Mouse (Mus musculus) hindbrain, embryonic 11.5 days (tissue): ENCODE measurements around the gene Riox1. TPM values are rescaled to one million over a fixed set of nuclear protein-coding genes. Genes with fewer than 3 reads are reported as not detected.
A peak's percentile ranks its signal among the peaks of the same experiment; 100 is the strongest.

Source experiments
- ATAC-seq: fragments of 200-750 bp; cut with Nextera tagmentation; 2 replicates; pipeline ENCODE4 v1.8.0; 2017; ENCODE audit warnings: mild to moderate bottlenecking, moderate TSS enrichment, moderate library complexity; ENCODE audit not compliant: low FRiP score
- DNase-seq: peaks from one replicate; pipeline ENCODE4 v3.0.0-alpha.2; 2015; ENCODE audit warnings: low spot score
- H3K27ac ChIP-seq: fragments of 300-500 bp; sonication (generic); 2 replicates; pipeline ENCODE4 v1.5.1; 2014; ENCODE audit warnings: mild to moderate bottlenecking, low read depth, low read length
- H3K27me3 ChIP-seq: fragments of 300-500 bp; sonication (generic); 2 replicates; pipeline ENCODE4 v1.6.1; 2014; ENCODE audit warnings: mild to moderate bottlenecking, low read length, moderate library complexity, mixed read lengths; ENCODE audit not compliant: control insufficient read depth, insufficient read depth
- H3K36me3 ChIP-seq: fragments of 300-500 bp; sonication (generic); 2 replicates; pipeline ENCODE4 v1.6.1; 2014; ENCODE audit warnings: mild to moderate bottlenecking, low read length, moderate library complexity, mixed read lengths; ENCODE audit not compliant: control insufficient read depth, insufficient read depth
- H3K4me1 ChIP-seq: fragments of 300-500 bp; sonication (generic); replicated peaks from 2 replicates; pipeline ENCODE4 v1.6.1; 2014; ENCODE audit warnings: low read length, mixed read lengths; ENCODE audit not compliant: control insufficient read depth, insufficient read depth
- H3K4me2 ChIP-seq: fragments of 300-500 bp; sonication (generic); replicated peaks from 2 replicates; pipeline ENCODE4 v1.6.1; 2014; ENCODE audit warnings: mild to moderate bottlenecking, low read depth, low read length
- H3K4me3 ChIP-seq: fragments of 300-500 bp; sonication (generic); 2 replicates; pipeline ENCODE4 v1.5.1; 2014; ENCODE audit warnings: low read depth, low read length
- H3K9ac ChIP-seq: fragments of 300-500 bp; sonication (generic); 2 replicates; pipeline ENCODE4 v1.6.1; 2014; ENCODE audit warnings: low read depth, low read length
- H3K9me3 ChIP-seq: fragments of 300-500 bp; sonication (generic); 2 replicates; pipeline ENCODE4 v1.6.1; 2016; ENCODE audit warnings: low read length; ENCODE audit not compliant: control insufficient read depth
- WGBS: fragments of 180-500 bp; shearing (Covaris S2); extraction: QIAGEN DNeasy Blood & Tissue Kit; methylation state at CpG from one replicate; pipeline ENCODE4 v1.1.7; 2014; 5-methylcytosine and 5-hydroxymethylcytosine counted together
- polyA plus RNA-seq: library from polyadenylated mRNA; unstranded; fragments of >200 nt; fragmentation: Nextera tagmentation; extraction: Ambion mirVana; gene quantifications from 2 replicates; pipeline ENCODE4 v1.2.1, GENCODE M21; 2014

Gene Riox1
- polyA plus RNA-seq, result 14.9 and 15.0 TPM in 2 replicates

DNA sequence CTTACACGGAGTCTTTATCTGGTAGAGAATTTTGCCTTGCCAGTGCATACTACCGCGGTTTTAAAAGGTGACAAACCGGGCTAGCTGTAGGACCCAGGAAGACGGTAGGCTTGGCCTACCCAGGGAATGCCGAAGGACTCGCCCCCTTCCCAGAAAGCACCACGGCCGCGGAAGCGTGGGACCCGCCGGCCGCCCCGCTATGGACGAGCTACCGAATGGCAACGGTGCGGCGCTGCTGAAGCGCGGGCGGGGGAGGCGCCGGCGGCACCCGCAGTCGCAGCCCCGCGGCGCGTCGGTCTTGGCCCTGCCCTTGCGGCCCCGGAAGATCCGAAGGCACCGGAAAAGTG, at the start of gene Riox1:
Riox1 (plus strand) TSS at position 116 of the 347 bp plus-strand sequence.
- Histone ChIP-seq H3K36me3 (no peaks in the 10 kb centered on the region; the same call in 1 of the 2 replicates), H3K4me3 (peak within 1 kb of the TSS; percentile 90), H3K27ac (peak within 1 kb of the TSS; percentile 74), H3K27me3 (no peaks in the 10 kb centered on the region), H3K4me2 (peak within 1 kb of the TSS; percentile 95), H3K9ac (peak within 1 kb of the TSS; percentile 84), H3K4me1 (peaks cover 10% of the 10 kb centered on the region; the same call in 1 of the 2 replicates), H3K9me3 (no peaks in the 10 kb centered on the region)
- under 1% methylated on average over 33 of the region's 37 CpGs for WGBS
- ATAC-seq (peak; percentile 93), DNase-seq (peak; percentile 89)

DNA sequence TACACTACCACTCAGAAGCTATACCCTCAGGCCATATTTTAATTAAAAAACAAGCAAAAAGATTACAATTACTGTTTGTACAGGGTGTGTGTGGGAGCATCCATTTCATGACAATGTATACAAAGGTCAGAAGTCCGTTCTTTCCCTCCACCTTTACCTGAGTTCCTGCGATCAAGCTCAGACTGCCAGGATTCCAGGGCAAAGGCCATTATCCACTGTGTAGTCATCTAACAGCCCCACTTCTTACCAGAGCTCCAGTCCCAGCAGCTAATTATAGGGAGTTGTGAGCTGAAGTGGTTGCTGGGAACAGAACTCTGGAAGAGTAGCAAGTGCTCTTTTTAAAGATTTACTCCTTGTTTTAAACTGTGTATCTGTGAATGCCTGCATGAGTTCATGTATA, 40.0 kb upstream of the Riox1 start:
- no peak overlapping the region for H3K4me3 ChIP-seq
- H3K9me3 ChIP-seq, result no peaks in the 10 kb centered on the region
- no peaks in the 10 kb centered on the region for H3K27me3 ChIP-seq
- no peak overlapping the region for H3K9ac ChIP-seq
- DNase-seq (no peak), ATAC-seq (no peak)
- H3K4me2 ChIP-seq, result no peak overlapping the region
- no peaks in the 10 kb centered on the region for H3K36me3 ChIP-seq
- no peaks in the 10 kb centered on the region for H3K4me1 ChIP-seq
- WGBS, result 95% methylated on average over 2 of the region's 2 CpGs
- H3K27ac ChIP-seq, result no peak overlapping the region

DNA sequence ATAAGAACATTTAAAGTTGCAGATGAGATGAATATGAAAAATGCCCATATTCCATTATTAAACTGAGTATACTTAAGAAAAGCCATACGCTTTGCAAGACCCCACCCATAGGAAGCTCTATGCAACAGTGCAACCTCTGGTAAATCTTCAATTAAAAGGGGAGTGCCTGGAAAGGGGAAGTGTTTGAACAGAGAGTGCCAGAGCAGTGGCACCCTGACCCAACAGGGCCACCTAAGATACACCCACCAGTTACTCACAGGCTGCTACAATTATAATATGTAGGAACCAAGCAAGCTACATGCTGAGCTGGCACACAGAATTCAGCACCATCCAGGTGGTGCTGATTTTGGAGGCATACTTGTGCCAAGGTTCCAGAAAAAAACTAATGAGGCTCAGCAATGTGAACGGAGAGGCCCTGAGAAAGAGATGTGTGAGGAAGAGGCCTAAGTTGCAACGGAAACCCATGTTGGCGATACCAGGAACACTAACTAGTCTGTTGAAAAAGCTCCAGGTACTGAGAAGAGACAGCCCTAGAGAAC, 36.1 kb upstream of the Riox1 start:
- H3K27ac ChIP-seq, result no peak overlapping the region
- H3K36me3 ChIP-seq, result no peaks in the 10 kb centered on the region
- no peaks in the 10 kb centered on the region for H3K9me3 ChIP-seq
- no peaks in the 10 kb centered on the region for H3K27me3 ChIP-seq
- DNase-seq (no peak), ATAC-seq (no peak)
- no peak overlapping the region for H3K4me3 ChIP-seq
- H3K4me2 ChIP-seq, result no peak overlapping the region
- 93% methylated on average over 4 of the region's 4 CpGs for WGBS
- no peak overlapping the region for H3K9ac ChIP-seq
- H3K4me1 ChIP-seq, result no peaks in the 10 kb centered on the region

DNA sequence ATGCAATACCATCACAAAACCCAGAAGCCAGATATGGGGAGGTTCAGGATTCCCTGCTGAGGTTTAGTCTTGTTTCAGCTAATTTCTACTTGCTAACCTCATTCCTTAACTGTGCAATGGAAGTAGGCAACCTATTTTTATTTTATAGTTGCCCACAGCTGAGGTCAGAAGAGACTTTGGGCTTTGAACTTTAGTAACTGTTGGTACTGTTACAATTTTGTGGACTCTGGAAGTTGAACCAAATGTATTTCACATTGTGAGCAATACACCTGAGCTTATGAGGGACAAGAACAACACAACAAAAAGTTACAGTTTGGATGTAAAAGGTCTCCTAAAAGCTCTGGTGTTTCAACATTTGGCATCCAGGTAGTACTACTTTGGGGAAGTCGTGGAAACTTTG, 35.6 kb upstream of the Riox1 start:
- WGBS, result 92% methylated on average over 1 of the region's 1 CpGs
- no peak for ATAC-seq
- Histone ChIP-seq H3K4me3 (no peak overlapping the region), H3K9ac (no peak overlapping the region), H3K36me3 (no peaks in the 10 kb centered on the region), H3K4me2 (no peak overlapping the region), H3K4me1 (no peaks in the 10 kb centered on the region), H3K27me3 (no peaks in the 10 kb centered on the region), H3K27ac (no peak overlapping the region), H3K9me3 (no peaks in the 10 kb centered on the region)
- DNase-seq, result no peak

DNA sequence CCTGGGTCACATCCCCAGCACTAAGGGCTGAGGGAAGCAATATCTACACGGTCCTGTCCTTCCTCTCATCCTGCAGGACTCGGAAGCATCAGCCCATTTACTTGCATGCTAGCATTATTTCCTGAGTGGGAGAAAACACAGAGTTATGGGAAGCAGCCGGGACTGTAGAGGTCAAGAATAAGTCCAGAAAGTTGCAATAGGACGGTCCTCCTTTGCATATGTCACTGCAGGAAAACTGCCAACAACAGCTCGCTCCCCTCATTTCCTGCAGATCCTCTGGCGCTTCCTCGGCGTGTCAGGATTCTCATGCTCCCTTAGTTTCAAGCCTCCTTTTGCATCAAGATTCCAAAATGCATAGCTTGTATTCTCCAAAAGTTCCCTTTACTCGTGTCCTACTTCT, 33.5 kb upstream of the Riox1 start:
- ATAC-seq (no peak), DNase-seq (no peak)
- Histone ChIP-seq H3K4me2 (no peak overlapping the region), H3K9ac (no peak overlapping the region), H3K9me3 (no peaks in the 10 kb centered on the region), H3K4me1 (peaks cover 3% of the 10 kb centered on the region; the same call in 1 of the 2 replicates), H3K27me3 (no peaks in the 10 kb centered on the region), H3K27ac (no peak overlapping the region), H3K36me3 (no peaks in the 10 kb centered on the region), H3K4me3 (no peak overlapping the region)
- 86% methylated on average over 9 of the region's 9 CpGs for WGBS

DNA sequence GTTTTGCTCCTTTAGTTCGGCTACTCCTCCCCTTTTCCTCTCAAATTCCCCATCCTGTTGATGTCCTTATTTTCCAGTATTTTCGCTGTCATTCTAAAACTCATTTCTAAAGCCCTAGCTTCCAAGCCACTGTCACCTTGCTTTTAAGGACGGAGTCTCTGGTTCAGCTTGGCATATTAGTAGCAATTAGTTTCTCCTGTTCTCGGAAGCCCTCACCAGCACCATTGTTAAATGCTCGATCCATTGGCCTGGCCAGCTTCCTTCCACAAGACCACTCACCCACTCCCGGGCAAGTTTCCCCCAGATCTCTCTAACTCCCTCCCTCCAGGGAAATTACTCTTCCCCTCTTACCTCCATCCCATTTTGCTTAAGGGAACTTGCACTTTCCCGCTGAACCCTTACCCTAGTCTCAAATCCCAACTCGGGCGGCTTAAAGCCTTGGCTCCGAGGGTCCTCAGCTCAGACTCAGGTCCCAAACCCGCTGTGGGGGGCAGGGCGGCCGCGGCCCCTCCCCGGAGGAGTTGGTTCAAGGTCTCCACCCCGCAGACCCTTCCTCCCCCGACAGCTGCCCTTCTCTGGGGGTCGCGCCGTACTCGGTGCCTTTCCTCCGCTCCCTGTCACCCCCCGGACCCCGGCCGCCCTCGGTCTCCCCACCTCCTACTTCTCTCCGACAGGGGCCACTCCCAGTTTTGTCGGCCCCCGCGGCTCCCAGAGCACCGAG, 29.5 kb upstream of the Riox1 start:
- Histone ChIP-seq H3K9me3 (no peaks in the 10 kb centered on the region), H3K4me3 (peak overlapping the region; percentile 97), H3K27me3 (no peaks in the 10 kb centered on the region), H3K36me3 (no peaks in the 10 kb centered on the region), H3K4me2 (peak overlapping the region; percentile 76), H3K4me1 (peaks cover 5% of the 10 kb centered on the region; the same call in 1 of the 2 replicates), H3K9ac (peak overlapping the region; percentile 90), H3K27ac (peak overlapping the region; percentile 81)
- DNase-seq (peak; percentile 58), ATAC-seq (no peak)
- 1% methylated on average over 31 of the region's 31 CpGs for WGBS

DNA sequence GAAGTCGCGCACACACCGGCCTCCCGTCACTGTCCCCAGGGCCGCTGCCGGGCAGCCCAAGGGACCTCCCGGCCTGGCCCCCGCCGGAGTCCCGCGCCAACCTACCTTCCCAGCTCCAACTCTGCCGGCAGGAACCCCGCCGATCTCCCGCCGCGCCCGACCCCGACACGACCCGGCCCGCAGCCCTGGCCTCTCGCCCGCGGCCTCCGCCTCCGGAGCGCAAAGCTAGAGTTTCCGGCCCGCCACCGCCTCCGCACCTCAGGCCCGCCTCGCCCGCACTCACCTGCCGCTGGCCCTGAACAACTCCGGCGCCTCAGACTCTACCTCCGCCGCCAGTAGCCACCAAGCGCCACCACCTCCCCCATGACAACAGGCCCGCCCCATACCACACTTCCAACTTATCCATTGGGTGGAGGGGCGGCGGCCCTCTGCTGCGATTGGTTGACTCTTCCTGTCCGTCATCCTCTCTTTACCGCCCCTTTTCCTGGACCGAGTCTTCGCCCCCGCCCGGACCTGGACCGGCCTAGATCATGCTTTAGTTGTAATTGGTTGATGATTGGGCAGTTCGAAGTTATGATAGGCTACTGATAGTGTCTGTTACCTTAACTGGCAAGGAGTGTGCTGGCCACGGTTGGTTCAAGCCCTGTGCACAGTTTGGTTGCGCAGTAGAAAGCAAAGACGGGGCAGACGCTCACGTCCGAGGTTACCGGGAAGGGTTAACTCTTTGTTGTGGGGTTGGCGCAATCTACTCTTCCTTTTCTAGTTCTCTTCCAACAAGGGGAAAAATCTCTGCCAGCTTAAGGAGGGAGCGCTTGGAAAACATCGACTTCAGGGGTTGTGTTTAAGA, 28.6 kb upstream of the Riox1 start, which contains the start of gene Numb:
Numb (minus strand) TSS at position 400 of the 847 bp plus-strand sequence.
- WGBS, result under 1% methylated on average over 57 of the region's 63 CpGs
- Histone ChIP-seq H3K4me3 (peak within 1 kb of the TSS; percentile 97), H3K4me1 (peaks cover 5% of the 10 kb centered on the region; the same call in 1 of the 2 replicates), H3K36me3 (no peaks in the 10 kb centered on the region), H3K9me3 (no peaks in the 10 kb centered on the region), H3K27ac (peak within 1 kb of the TSS; percentile 81), H3K27me3 (no peaks in the 10 kb centered on the region), H3K9ac (peak within 1 kb of the TSS; percentile 90), H3K4me2 (peak within 1 kb of the TSS; percentile 76)
- peak; percentile 100 for ATAC-seq
- peak; percentile 98 for DNase-seq

DNA sequence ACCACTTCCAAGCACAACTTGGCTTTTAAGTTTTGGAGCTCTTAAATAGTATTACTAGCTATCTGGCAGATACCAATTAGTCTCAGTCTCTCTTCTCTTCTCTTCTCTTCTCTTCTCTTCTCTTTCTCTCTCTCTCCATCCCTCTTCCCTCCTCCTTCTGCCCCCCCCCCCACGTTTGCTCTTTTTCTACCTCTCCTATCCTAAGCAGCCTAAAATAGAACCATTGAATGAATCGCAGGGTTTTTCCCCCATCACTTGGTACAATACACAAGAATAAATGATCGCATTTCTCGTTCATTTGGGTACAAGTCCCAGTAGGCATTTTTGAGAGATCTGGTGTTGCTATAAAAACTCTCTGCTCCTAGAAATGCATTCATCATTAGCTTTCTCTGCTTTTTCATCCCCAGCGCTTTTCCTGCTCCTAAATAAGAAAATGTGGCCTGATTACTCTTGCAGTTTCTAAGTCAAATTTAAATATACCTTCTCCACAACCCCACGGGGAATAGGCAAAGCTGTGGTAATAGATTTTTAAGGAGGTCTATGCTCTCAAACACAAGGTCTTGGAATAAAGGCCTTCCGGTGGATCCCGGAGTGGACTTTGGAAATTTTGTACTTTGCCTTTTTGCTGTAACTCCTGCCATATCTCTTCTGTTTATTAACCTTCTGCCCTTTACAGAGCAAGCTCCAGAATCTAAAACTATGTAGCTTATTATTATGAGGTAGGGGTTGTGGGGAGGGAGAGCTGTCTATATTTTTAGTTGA, 27.5 kb upstream of the Riox1 start:
- H3K4me3 ChIP-seq, result peak overlapping the region; percentile 97
- H3K4me1 ChIP-seq, result peaks cover 5% of the 10 kb centered on the region; the same call in 1 of the 2 replicates
- H3K36me3 ChIP-seq, result no peaks in the 10 kb centered on the region
- 43% methylated on average over 8 of the region's 8 CpGs for WGBS
- ATAC-seq (no peak), DNase-seq (no peak)
- no peaks in the 10 kb centered on the region for H3K27me3 ChIP-seq
- H3K9me3 ChIP-seq, result no peaks in the 10 kb centered on the region
- peak overlapping the region; percentile 53 for H3K4me2 ChIP-seq
- H3K9ac ChIP-seq, result peak overlapping the region; percentile 70
- no peak overlapping the region for H3K27ac ChIP-seq
